Mouse (Mus musculus): ENCODE measurements around the gene Dscam.

DNA sequence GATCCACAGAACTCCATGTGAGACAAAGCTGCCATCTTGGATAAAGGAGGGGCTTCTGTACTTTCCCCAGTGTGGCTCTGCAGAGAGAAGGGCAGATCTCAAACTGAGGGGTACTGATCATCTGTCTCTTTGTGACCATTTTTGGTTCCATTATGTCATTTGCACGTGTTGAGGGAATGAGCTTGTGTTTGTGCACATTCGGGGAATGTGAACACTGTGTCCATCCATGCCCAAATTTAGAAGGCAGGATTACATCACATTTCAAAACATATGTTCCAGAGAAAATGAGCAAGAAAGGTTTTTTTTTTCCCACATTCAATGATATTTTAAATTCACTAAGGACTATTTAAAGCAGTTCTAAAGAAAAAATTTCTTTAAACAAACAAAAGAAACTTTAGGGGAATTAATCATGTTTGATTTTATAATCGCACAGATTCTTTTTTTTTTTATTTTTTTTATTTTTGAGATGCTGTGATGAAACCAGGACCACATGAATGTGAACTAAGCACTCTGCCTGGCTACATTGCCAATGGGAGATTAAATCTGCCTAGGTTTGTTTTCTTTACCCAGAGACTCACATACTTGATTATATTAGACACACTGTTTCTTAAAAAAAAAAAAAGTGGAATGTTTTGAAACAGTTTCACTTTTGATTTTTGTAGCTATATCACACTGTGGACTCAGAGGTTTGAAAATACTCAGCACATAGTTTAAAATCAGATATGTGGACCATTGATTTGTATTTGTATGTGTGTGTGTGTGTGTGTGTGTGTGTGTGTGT is 269.1 kb downstream of the Dscam start:
- TF ChIP-seq CTCF (IDR thresholded peaks at IDR 0.05; ENCODE audit: low read depth, low read length) (no peak), POLR2A (IDR thresholded peaks at IDR 0.05; ENCODE audit: insufficient read depth, low read length) (no peak), EP300 (IDR thresholded peaks at IDR 0.05; ENCODE audit: insufficient read depth, low read depth, low read length) (no peak)
